Mouse (Mus musculus): ENCODE data around the gene Gsk3a.
"Not testable (repeated sequence)": the region's sequence is repeated elsewhere in the genome, so short reads cannot be mapped to it uniquely, and the experiment has no call there.

The Gsk3a gene

GRCm38 (mm10) chr7:25272445-25273258 is 35.0 kb upstream of the Gsk3a start:
- no peak for DNase-seq (ENCODE audit: low spot score)

- DNase-seq (ENCODE audit: low spot score): no peak
Observed at GRCm38 (mm10) chr7:25271651-25272444, 34.2 kb upstream of the Gsk3a start.

DNA sequence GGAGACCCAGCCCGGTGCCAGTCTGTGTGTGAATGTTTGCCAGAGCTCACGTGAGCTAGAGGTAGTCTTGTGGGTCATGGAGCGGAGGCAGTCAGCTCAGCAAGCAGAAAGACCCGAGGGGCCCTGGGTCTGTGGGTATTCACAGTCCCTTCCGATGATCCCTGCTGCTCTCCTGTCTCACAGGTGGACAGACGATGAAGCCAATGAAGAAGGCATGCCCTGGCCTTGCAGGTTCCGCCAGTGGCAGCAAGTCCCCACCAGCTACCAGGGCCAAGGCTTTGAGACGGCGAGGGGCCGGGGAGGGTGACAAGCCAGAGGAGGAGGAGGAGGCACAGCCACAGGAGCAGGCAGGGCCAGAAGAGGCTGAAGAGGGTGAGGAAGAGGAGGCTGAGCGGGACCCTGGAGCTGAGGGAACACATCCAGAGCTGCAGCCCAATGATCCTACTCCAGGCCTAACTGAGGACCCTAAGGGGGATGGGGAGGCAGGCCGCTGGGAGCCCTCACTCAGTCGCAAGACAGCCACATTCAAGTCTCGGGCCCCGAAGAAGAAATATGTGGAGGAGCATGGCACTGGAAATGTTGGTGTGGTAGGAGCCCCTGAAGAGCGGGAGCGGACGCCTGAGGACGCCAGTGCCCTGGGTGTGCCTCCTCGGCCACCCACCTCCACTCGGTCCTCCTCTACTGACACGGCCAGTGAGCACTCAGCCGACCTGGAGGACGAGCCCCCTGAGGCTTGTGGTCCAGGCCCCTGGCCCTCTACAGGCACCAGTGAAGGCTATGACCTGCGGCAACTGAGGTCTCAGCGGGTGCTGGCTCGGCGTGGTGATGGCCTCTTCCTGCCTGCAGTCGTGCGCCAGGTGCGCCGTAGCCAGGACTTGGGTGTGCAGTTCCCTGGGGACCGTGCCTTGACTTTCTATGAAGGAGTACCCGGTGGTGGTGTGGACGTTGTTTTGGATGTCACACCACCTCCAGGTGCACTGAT is 33.3 kb upstream of the Gsk3a start:
- DNase-seq (ENCODE audit: low spot score): no peak

GRCm38 (mm10) chr7:25269545-25270271 is 32.1 kb upstream of the Gsk3a start:
- DNase-seq (ENCODE audit: low spot score): no peak

DNA sequence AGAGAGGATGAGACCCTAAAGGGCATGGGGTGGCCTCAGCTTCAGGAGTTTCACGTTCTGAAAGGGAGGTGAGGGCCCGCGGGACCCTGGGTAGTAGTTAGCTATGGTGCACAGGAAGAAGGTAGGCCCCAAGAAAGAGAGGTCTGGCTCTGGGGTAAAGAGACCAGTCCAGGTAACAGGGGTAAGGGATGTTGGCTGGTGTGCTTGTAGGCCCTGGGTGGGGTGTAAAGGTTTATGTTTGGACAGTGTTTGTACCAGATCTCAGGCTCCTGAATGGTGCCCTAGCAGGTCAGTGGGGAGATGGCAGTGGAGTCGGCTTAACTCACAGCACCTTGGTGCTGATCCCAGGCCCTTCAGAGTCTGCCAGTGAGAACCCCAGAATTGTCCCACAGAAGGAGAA is 31.4 kb upstream of the Gsk3a start:
- DNase-seq (ENCODE audit: low spot score): no peak

GRCm38 (mm10) chr7:25268588-25268987 is 30.9 kb upstream of the Gsk3a start:
- no peak for DNase-seq (ENCODE audit: low spot score)

DNA sequence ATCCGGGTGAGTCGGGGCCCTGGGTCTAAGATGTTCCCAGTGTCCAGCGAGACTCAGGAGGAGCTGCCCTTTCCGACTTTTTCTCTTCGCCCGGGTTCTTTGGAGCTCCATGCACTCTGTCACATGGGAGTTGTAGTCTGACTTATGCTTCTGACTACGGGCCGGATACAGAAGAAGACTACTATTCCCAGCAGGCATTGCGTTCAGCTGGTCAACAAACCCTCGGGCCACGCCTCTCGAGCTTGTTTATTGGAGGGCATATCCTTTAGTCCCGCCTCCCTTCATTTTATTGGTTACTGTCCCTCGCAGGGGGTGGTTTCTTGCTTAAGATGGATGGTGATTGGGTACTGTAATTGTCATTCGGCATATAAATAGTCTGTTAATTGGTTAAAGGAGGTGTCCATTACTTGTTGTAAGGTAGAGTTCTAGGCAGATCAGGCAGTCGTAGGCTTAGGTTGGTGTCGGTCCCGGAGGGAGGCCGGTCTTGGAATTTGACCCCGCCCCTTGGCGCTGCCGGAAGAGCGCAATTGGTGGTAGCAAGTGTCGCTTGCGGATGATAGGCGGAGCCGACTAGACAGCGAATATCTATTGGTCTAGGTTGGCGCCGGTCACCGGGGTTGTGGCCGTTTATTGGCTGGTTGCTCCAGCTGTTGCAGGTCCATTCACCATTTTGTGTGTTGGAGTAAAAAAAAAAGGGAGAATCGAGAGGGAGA is 30.3 kb upstream of the Gsk3a start:
- peak; percentile 100 for DNase-seq (ENCODE audit: low spot score)

- DNase-seq (ENCODE audit: low spot score): peak; percentile 99
Observed at GRCm38 (mm10) chr7:25267301-25267750, 29.7 kb upstream of the Gsk3a start, which contains the start of gene Cic. Gene Cic (plus strand): TSS chr7:25267704.

GRCm38 (mm10) chr7:25266180-25266962 is 28.7 kb upstream of the Gsk3a start:
- no peak for DNase-seq (ENCODE audit: low spot score)

- not testable (repeated sequence) for DNase-seq (ENCODE audit: low spot score)
Observed at GRCm38 (mm10) chr7:25265743-25266142, 28.1 kb upstream of the Gsk3a start.

GRCm38 (mm10) chr7:25263968-25264870 is 26.6 kb upstream of the Gsk3a start:
- no peak for DNase-seq (ENCODE audit: low spot score)

GRCm38 (mm10) chr7:25261896-25262295 is 24.2 kb upstream of the Gsk3a start:
- no peak for DNase-seq (ENCODE audit: low spot score)

DNA sequence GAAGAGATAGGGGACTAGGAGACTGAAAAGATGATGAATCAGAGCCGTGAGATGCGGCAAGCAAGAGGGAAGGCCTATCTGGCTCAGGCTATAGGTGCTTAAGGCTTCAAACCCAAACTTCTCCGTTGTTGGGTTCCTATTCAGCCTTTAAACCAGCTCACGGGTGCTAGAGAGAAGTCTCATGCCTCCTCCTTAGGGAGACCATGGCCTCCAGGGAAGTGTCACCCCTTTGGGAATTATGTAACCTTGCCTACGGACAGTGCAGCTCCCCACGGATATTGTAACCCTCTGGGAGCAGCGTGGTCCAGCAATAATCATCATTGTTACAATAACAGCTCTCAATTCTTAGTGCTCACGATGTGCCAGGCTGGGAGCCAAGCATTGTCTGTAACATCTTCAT is 14.2 kb upstream of the Gsk3a start:
- no peak for DNase-seq (ENCODE audit: low spot score)

DNA sequence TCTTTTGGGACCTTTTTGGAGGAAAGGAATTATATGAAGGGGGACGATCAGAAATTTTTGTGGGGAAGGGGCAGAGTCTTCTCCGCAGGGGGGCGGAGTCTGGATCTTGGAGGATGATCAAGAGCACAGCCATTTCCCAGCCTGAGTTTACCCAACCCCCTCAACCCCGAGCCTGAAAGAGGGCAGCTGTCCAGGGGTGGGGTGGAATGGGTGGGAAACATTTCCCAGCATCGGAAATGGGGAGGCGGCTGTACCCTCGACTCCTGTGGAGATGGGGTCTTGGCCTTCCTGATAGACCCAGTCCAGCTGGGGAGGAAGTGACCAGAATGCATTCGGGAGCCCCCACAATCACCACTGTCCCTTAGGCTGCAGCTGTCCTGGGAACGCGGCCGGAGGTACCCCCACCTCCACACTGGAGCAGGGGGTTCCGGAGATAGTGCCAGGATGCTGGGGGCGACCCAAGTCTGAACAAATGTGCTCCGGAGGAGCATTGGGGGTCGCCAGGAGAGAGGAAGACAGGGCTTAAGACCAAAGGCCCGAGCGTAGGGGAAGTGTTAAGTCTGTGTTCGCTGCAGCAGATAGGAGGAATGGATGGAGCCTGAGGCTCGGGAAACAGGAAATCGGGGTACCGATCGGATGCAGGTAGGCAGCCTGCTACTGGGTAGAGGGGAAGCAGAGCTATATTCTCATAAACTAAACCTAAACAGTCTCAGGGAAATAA is 13.6 kb upstream of the Gsk3a start:
- no peak for DNase-seq (ENCODE audit: low spot score)

DNA sequence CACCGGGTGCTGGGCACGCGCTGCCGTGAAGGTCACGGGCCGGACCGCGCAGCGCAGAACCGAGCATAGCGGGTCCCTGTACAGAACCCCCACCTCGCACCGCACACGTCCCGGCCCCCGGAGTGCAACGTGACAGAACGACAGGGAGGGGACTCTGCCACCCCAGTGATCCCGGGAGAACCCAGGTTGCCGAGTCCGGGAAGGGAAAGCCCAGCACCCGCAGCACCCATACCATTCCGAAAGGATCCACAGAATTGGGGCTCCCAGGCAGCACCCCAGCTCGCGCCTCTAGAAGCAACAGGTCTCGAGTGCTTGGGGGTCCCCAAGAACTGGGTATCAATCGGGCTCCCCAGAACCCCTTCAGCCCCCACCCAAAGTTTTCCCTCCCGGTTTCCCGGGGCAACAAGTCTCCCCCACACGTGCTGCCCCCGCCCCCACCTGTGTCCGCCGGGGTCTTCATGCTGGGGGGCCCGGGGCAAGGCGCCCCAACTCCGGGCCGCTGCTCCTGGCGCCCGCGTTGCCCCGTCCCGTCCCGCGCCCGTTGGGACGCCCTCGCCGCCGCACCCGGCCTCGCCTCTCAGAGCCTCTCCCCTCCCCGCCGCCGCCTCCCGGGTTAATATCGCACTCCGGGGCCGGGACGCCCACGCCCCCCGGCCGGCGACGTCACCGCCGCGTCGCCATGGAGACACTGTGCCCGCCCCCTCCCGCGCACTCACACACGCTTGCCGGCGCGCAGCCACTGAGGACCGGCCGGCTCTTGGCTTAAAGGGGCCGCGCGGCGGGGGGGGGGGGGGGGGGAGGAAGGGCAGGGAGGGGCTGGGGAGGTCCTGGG is 12.7 kb upstream of the Gsk3a start, which contains the start of gene Erf:
Gene Erf, minus strand, starts transcription at position 621 of the 832 bp plus-strand sequence.
- peak; percentile 95 for DNase-seq (ENCODE audit: low spot score)

GRCm38 (mm10) chr7:25249314-25250140 is 11.9 kb upstream of the Gsk3a start:
- DNase-seq (ENCODE audit: low spot score): no peak
